ENCODE assay signal across 19 mouse cellular contexts in the genomic region with DNA sequence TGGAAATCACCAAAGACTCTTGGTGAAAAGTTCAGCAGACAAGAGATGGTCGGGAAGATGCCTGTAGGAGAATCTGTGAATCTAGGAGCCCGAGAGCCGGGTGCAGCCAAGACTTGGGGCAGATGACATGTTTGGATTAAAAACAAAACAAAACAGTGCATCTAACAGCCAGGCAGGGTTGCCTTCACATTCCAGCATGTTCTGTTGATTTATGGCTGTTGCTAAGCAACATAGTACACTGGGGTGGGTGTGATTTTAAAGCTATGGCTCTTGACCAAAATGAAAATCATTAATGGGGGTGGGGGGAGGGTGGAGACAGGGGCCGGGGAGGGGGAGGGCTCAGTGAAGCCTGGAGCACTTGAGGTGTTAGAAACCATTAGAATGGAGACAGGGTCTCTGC. TPM values are rescaled to one million over a fixed set of nuclear protein-coding genes. Genes with fewer than 3 reads are reported as not detected.
"Had no signal": no experiment of that assay in that cellular context is flagged by ENCODE, and none has a peak within 500 bp of the region (broad histone marks: within the 10 kb centered on the region; RNA-seq: fewer than 3 reads in every experiment).

No protein-coding gene starts in this region.

- H3K4me2 ChIP-seq: limb, embryonic 13.5 days; midbrain, embryonic 12.5 days; neural tube, embryonic 13.5 days had no signal

- H3K9me3 ChIP-seq: limb, embryonic 13.5 days; midbrain, embryonic 12.5 days; neural tube, embryonic 13.5 days had no signal

- H3K27me3 ChIP-seq: midbrain, embryonic 12.5 days; neural tube, embryonic 13.5 days had no signal

- H3K27ac ChIP-seq: layer of hippocampus, adult 2 months; limb, embryonic 13.5 days; liver, embryonic 14.5 days; midbrain, embryonic 12.5 days; neural tube, embryonic 13.5 days had no signal

- DNase-seq: kidney, adult 8-10 months; kidney, postnatal 36 days; left cerebral cortex, postnatal 4 days; lung, adult 18-20 months; lung, postnatal 4 days; retina, postnatal 1 day; right cerebral cortex, postnatal 4 days; spleen, adult 18-20 months; thymus, adult 18-20 months; thymus, postnatal 14 days had no signal

- H3K4me3 ChIP-seq: layer of hippocampus, adult 2 months; limb, embryonic 13.5 days; midbrain, embryonic 12.5 days; neural tube, embryonic 13.5 days had no signal

- H3K36me3 ChIP-seq: limb, embryonic 13.5 days; midbrain, embryonic 12.5 days; neural tube, embryonic 13.5 days had no signal

- H3K9ac ChIP-seq: limb, embryonic 13.5 days; liver, embryonic 14.5 days; midbrain, embryonic 12.5 days; neural tube, embryonic 13.5 days had no signal

- ATAC-seq: lung, postnatal 0 days had no signal

RNA-seq across cellular contexts. Expression of a gene that starts 16.7 kb away (rescaled TPM):
- total RNA-seq: megakaryocyte, adult 5-6 weeks had no signal
- polyA plus RNA-seq: kidney, embryonic 16.5 days; liver, adult 2 months; liver, embryonic 14.5 days; lung, postnatal 0 days had no signal
